In the genomic region with DNA sequence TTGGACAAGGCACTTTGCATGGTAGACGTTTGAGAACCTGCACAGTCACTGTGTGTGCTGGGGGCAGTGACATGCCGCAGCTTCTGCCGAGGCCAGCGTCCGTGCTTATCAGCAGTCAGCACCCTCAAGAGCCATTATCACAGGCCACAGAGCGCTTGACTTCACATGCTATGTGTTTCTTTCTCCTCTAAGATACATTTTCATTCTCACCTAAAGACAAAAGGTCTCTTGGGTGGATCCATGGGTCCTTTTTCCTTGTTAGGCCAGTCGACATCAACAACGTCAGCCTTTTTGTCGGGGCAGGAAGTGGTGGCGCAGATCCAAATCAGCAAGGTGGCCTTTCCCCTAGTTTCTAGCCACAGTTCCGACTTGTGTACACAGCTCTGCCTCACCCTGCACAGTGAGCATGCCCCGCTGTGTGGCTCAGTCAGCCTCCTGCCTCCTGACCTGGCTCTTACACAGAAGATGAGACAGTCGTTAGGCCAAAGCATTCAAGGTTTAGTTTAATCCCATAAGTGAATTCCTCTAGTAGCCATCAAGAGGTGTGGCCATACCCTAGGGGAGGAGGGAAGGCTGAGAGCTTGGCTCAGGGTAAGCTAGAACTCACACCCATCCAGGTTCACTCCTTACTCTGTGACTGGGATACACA, we compare ENCODE assay signal across 10 mouse cellular contexts.
A peak's percentile ranks its signal among the peaks of the same experiment; 100 is the strongest.
DNase-seq lines count a peak whose midpoint lies in the region; ATAC-seq and TF ChIP-seq lines count a peak whose summit lies in the region.
"Had no signal": no experiment of that assay in that cellular context is flagged by ENCODE, and none has a peak within 500 bp of the region (broad histone marks: within the 10 kb centered on the region; RNA-seq: fewer than 3 reads in every experiment).

No protein-coding gene starts in this region.

- ATAC-seq in forebrain, postnatal 0 days = no peak
- peak; percentile 43 for ATAC-seq in granulocyte monocyte progenitor cell, adult 5-6 weeks (replicated peaks; ENCODE audit: poor library complexity, severe bottlenecking)
- peak; percentile 98 for ATAC-seq in liver, embryonic 15.5 days (ENCODE audit: insufficient read depth)

- 79% methylated on average over 13 of the region's 13 CpGs for WGBS in forebrain, embryonic 10.5 days
- 69% methylated on average over 13 of the region's 13 CpGs for WGBS in forebrain, postnatal 0 days
- 3% methylated on average over 13 of the region's 13 CpGs for WGBS in liver, embryonic 15.5 days (ENCODE audit: insufficient replicate concordance)

- H3K27ac ChIP-seq in forebrain, embryonic 10.5 days = peak overlapping the region; percentile 54
- H3K27ac ChIP-seq in forebrain, postnatal 0 days (ENCODE audit: low read depth, low read length) = no peak overlapping the region
- H3K27ac ChIP-seq in liver, embryonic 15.5 days (replicated peaks) = peak overlapping the region; percentile 98
- H3K27ac ChIP-seq: neural tube, embryonic 12.5 days had no signal

- H3K4me2 ChIP-seq in forebrain, postnatal 0 days (ENCODE audit: low read depth) = no peak overlapping the region
- H3K4me2 ChIP-seq in liver, embryonic 15.5 days = peak overlapping the region; percentile 64
- H3K4me2 ChIP-seq: neural tube, embryonic 12.5 days had no signal

- H3K4me3 ChIP-seq in forebrain, embryonic 10.5 days = no peak overlapping the region
- no peak overlapping the region for H3K4me3 ChIP-seq in forebrain, postnatal 0 days (ENCODE audit: low read depth, low read length)
- peak overlapping the region; percentile 30 for H3K4me3 ChIP-seq in liver, embryonic 15.5 days (replicated peaks)
- H3K4me3 ChIP-seq: neural tube, embryonic 12.5 days had no signal

- no peaks in the 10 kb centered on the region for H3K9me3 ChIP-seq in forebrain, embryonic 10.5 days
- H3K9me3 ChIP-seq in forebrain, postnatal 0 days (ENCODE audit: low read length) = no peaks in the 10 kb centered on the region
- H3K9me3 ChIP-seq in liver, embryonic 15.5 days (replicated peaks) = no peaks in the 10 kb centered on the region
- H3K9me3 ChIP-seq: neural tube, embryonic 12.5 days had no signal

- no peaks in the 10 kb centered on the region for H3K27me3 ChIP-seq in forebrain, embryonic 10.5 days (ENCODE audit: poor library complexity, severe bottlenecking)
- no peaks in the 10 kb centered on the region for H3K27me3 ChIP-seq in forebrain, postnatal 0 days (ENCODE audit: insufficient read depth, low read length)
- H3K27me3 ChIP-seq in liver, embryonic 15.5 days = no peaks in the 10 kb centered on the region
- H3K27me3 ChIP-seq: CH12.LX; neural tube, embryonic 12.5 days had no signal

- peaks cover 20% of the 10 kb centered on the region for H3K4me1 ChIP-seq in forebrain, embryonic 10.5 days
- no peaks in the 10 kb centered on the region for H3K4me1 ChIP-seq in forebrain, postnatal 0 days (ENCODE audit: insufficient read depth)
- H3K4me1 ChIP-seq in liver, embryonic 15.5 days (replicated peaks) = peaks cover 44% of the 10 kb centered on the region
- H3K4me1 ChIP-seq: neural tube, embryonic 12.5 days had no signal

- no peak overlapping the region for H3K9ac ChIP-seq in forebrain, postnatal 0 days
- H3K9ac ChIP-seq in liver, embryonic 15.5 days = peak overlapping the region; percentile 60
- H3K9ac ChIP-seq: neural tube, embryonic 12.5 days had no signal

- DNase-seq in forebrain, embryonic 10.5 days (ENCODE audit: extremely low spot score, low spot score) = no peak
- no peak for DNase-seq in forebrain, postnatal 0 days
- DNase-seq in R1 (ENCODE audit: low read depth, low spot score) = peak; percentile 41
- DNase-seq in kidney, adult 18-20 months = peak; percentile 57
- peak; percentile 14 for DNase-seq in right cerebral cortex, postnatal 25 days
- peak; percentile 81 to 90 for DNase-seq in urinary bladder, postnatal 36 days (ENCODE audit: low spot score in 2 of 2)

- H3K36me3 ChIP-seq in forebrain, embryonic 10.5 days (replicated peaks) = no peaks in the 10 kb centered on the region
- H3K36me3 ChIP-seq in forebrain, postnatal 0 days (ENCODE audit: insufficient read depth) = no peaks in the 10 kb centered on the region
- H3K36me3 ChIP-seq in liver, embryonic 15.5 days (replicated peaks) = no peaks in the 10 kb centered on the region
- H3K36me3 ChIP-seq: neural tube, embryonic 12.5 days had no signal

- TF ChIP-seq CTCF in forebrain, postnatal 0 days (IDR thresholded peaks at IDR 0.05; ENCODE audit: low read depth) = no peak

Comparison
In these comparisons a context has a peak if more than half of its experiments do, and no peak if none do; other contexts are left out.
1. DNase-seq: peak in R1 (single experiment), kidney, adult 18-20 months (single experiment), right cerebral cortex, postnatal 25 days (single experiment) and urinary bladder, postnatal 36 days (2 of 2); none in forebrain, embryonic 10.5 days (single experiment) and forebrain, postnatal 0 days (single experiment).